Mouse (Mus musculus) stomach, postnatal 0 days (tissue): ENCODE data around the gene B3gat3. TPM values are rescaled to one million over a fixed set of nuclear protein-coding genes. Genes with fewer than 3 reads are reported as not detected.
A peak's percentile ranks its signal among the peaks of the same experiment; 100 is the strongest.

Experiments used
- ATAC-seq: fragments of 200-750 bp; cut with Nextera tagmentation; 2 replicates; pipeline ENCODE4 v1.8.0; 2017; ENCODE audit not compliant: low FRiP score, low TSS enrichment
- DNase-seq: peaks from one replicate; pipeline ENCODE4 v3.0.0-alpha.2; 2016; ENCODE audit warnings: low spot score
- H3K27ac ChIP-seq: fragments of 300-500 bp; sonication (generic); replicated peaks from 2 replicates; pipeline ENCODE4 v1.5.1; 2014; ENCODE audit warnings: mild to moderate bottlenecking, control low read depth
- H3K27me3 ChIP-seq: fragments of 300-500 bp; sonication (generic); 2 replicates; pipeline ENCODE4 v1.6.1; 2014; ENCODE audit warnings: low read length; ENCODE audit not compliant: control insufficient read depth, insufficient read depth
- H3K36me3 ChIP-seq: fragments of 300-500 bp; sonication (generic); 2 replicates; pipeline ENCODE4 v1.6.1; 2014; ENCODE audit warnings: low read length, mixed read lengths; ENCODE audit not compliant: control insufficient read depth, insufficient read depth
- H3K4me1 ChIP-seq: fragments of 300-500 bp; sonication (generic); replicated peaks from 2 replicates; pipeline ENCODE4 v1.6.1; 2014; ENCODE audit warnings: antibody characterized with exemption; ENCODE audit not compliant: control insufficient read depth, insufficient read depth
- H3K4me2 ChIP-seq: fragments of 300-500 bp; sonication (generic); replicated peaks from 2 replicates; pipeline ENCODE4 v1.6.1; 2014; ENCODE audit warnings: low read depth, mild to moderate bottlenecking, control low read depth, moderate library complexity
- H3K4me3 ChIP-seq: fragments of 300-500 bp; sonication (generic); 2 replicates; pipeline ENCODE4 v1.5.1; 2014; ENCODE audit warnings: low read depth, low read length, control low read depth
- H3K9ac ChIP-seq: fragments of 300-500 bp; sonication (generic); 2 replicates; pipeline ENCODE4 v1.6.1; 2014; ENCODE audit warnings: mild to moderate bottlenecking, low read length, control low read depth, mixed read lengths
- H3K9me3 ChIP-seq: fragments of 300-500 bp; sonication (generic); 2 replicates; pipeline ENCODE4 v1.6.1; 2016; ENCODE audit warnings: low read length; ENCODE audit not compliant: control insufficient read depth
- CTCF ChIP-seq: IDR thresholded peaks from 2 replicates; pipeline ENCODE4 v1.5.1; 2016; ENCODE audit warnings: antibody characterized with exemption, low read depth, mild to moderate bottlenecking, moderate library complexity
- EP300 ChIP-seq: optimal IDR thresholded peaks from 2 replicates; pipeline ENCODE3; 2016; ENCODE audit warnings: antibody characterized with exemption
- WGBS: fragments of 180-500 bp; shearing (Covaris S2); extraction: QIAGEN DNeasy Blood & Tissue Kit; methylation state at CpG from one replicate; pipeline ENCODE4 v1.1.7; 2014; 5-methylcytosine and 5-hydroxymethylcytosine counted together
- polyA plus RNA-seq: library from polyadenylated mRNA; unstranded; fragments of >200 nt; fragmentation: Nextera tagmentation; extraction: Ambion mirVana; gene quantifications from 2 replicates; pipeline ENCODE4 v1.2.1, GENCODE M21; 2015

The B3gat3 gene
- polyA plus RNA-seq, 1 experiment from 2014 or later = 24.7 TPM

DNA sequence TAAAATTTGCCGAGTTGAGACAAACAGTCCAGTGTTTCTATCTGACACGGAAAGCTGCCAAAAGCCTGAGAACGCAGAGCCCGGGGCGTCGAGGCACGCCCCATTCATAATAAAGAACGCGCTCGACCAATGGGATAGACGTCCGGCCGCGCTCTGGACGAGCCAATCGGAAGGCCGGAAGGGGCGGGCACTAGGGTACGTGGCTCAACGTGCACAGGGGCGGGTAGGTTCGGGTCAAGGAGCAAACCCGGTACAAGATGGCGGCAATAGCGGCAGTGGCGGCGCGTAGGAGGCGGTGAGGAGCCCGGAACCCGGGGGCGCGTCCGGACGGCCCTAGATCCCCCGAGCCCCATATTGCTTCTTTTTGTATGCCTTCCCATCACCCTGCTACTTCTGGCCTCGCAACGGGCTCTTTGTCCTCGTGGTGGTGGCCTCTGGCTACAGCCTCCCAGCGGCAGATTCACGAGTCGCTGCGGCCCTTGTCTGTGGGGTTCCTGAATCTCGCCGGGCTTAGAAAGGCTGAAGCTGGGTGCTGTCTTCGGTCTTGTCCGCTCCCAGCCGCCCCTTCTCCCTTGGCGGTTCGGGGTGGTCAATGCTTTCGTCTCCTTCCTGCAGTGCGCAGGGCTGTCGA is 22.2 kb upstream of the B3gat3 start, which contains the start of gene Ganab:
Gene Ganab, plus strand, starts transcription at position 207 of the 631 bp plus-strand sequence.
- peak; percentile 99 for ATAC-seq
- WGBS = under 1% methylated on average over 53 of the region's 53 CpGs

DNA sequence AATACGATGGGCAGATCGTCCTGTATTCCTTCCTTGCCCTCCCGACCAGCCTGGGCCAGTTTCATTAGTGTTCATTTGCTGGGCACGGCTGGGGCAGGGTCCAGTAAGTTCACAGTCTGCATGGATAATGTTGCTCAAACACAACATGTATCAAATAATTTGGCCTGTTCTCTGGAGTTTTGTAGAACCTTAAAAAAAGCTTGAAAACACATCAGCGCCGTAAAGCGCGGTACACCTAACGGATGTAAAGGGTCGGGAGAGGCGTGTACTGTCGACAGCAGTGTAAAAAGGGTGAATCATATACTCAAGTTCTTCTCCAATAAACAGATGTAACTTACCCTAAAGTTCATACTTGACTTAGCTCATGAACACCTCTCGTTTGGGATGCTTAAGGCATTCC is 21.6 kb upstream of the B3gat3 start:
- WGBS = 3% methylated on average over 13 of the region's 13 CpGs
- Histone ChIP-seq H3K27ac (peak overlapping the region; percentile 83), H3K27me3 (no peaks in the 10 kb centered on the region), H3K36me3 (peaks cover 11% of the 10 kb centered on the region; the same call in 1 of the 2 replicates), H3K4me3 (peak overlapping the region; percentile 82), H3K9me3 (no peaks in the 10 kb centered on the region), H3K9ac (peak overlapping the region; percentile 83), H3K4me2 (peak overlapping the region; percentile 87), H3K4me1 (0 out of 2 replicates have a peak, but pooled peaks cover 3% of the 10 kb centered on the region)
- TF ChIP-seq CTCF (no peak), EP300 (no peak)
- ATAC-seq = no peak
- DNase-seq = no peak

More for the DNA sequence above, 22.2 kb upstream of the B3gat3 start, which contains the start of gene Ganab:
- Histone ChIP-seq H3K4me1 (0 out of 2 replicates have a peak, but pooled peaks cover 3% of the 10 kb centered on the region), H3K9me3 (no peaks in the 10 kb centered on the region), H3K4me3 (peak within 1 kb of the TSS; percentile 82), H3K27me3 (no peaks in the 10 kb centered on the region), H3K36me3 (peaks cover 8% of the 10 kb centered on the region; the same call in 1 of the 2 replicates), H3K4me2 (peak within 1 kb of the TSS; percentile 87), H3K27ac (peak within 1 kb of the TSS; percentile 89), H3K9ac (peak within 1 kb of the TSS; percentile 83)
- peak; percentile 98 for DNase-seq
- peak; percentile 42 for TF ChIP-seq EP300
- TF ChIP-seq CTCF = peak; percentile 12; the same call in 1 of the 2 replicates

GRCm38 (mm10) chr19:8899079-8899478 is 21.1 kb upstream of the B3gat3 start:
- DNase-seq = no peak
- no peaks in the 10 kb centered on the region for H3K27me3 ChIP-seq
- H3K9ac ChIP-seq = peak overlapping the region; percentile 83
- H3K4me2 ChIP-seq = peak overlapping the region; percentile 87
- 0 out of 2 replicates have a peak, but pooled peaks cover 3% of the 10 kb centered on the region for H3K4me1 ChIP-seq
- H3K4me3 ChIP-seq = peak overlapping the region; percentile 82
- H3K27ac ChIP-seq = no peak overlapping the region
- H3K36me3 ChIP-seq = peaks cover 11% of the 10 kb centered on the region; the same call in 1 of the 2 replicates
- WGBS = 26% methylated on average over 3 of the region's 3 CpGs
- ATAC-seq = no peak
- H3K9me3 ChIP-seq = no peaks in the 10 kb centered on the region
- TF ChIP-seq CTCF = no peak
- TF ChIP-seq EP300 = no peak

GRCm38 (mm10) chr19:8903412-8903811 is 16.8 kb upstream of the B3gat3 start:
- H3K9me3 ChIP-seq = no peaks in the 10 kb centered on the region
- H3K9ac ChIP-seq = no peak overlapping the region
- no peak overlapping the region for H3K27ac ChIP-seq
- H3K4me2 ChIP-seq = no peak overlapping the region
- no peak overlapping the region for H3K4me3 ChIP-seq
- H3K4me1 ChIP-seq = no peaks in the 10 kb centered on the region
- no peak for TF ChIP-seq CTCF
- TF ChIP-seq EP300 = no peak
- no peaks in the 10 kb centered on the region for H3K27me3 ChIP-seq
- peaks cover 20% of the 10 kb centered on the region for H3K36me3 ChIP-seq
- WGBS = 91% methylated on average over 5 of the region's 5 CpGs
- DNase-seq (no peak), ATAC-seq (no peak)

DNA sequence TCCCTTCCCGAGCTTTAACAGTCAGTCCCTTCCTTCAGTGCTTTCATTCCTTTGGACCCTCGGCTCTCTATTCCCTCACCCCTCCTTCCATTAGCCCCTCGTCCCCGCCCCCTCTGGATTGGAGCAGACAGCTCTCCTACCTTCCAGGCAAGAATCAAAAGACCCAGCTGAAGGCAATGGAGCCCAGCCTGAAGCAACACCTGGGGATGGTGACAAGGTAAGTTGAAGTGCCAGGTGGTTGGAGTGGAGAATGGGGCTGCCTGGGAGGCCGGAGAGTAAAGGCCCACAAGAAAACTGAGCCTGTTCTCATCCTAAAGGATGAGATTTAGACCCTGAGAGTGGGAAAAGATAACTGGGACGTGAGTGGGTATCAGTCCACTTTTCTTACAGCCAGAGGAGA is 11.6 kb upstream of the B3gat3 start:
- Histone ChIP-seq H3K4me2 (no peak overlapping the region), H3K27me3 (no peaks in the 10 kb centered on the region), H3K4me1 (no peaks in the 10 kb centered on the region), H3K36me3 (peaks cover 52% of the 10 kb centered on the region), H3K4me3 (no peak overlapping the region), H3K27ac (no peak overlapping the region), H3K9ac (no peak overlapping the region), H3K9me3 (no peaks in the 10 kb centered on the region)
- TF ChIP-seq CTCF (no peak), EP300 (no peak)
- ATAC-seq (no peak), DNase-seq (no peak)
- 93% methylated on average over 6 of the region's 6 CpGs for WGBS

GRCm38 (mm10) chr19:8911810-8912209 is 8.4 kb upstream of the B3gat3 start:
- Histone ChIP-seq H3K9ac (no peak overlapping the region), H3K27ac (no peak overlapping the region), H3K4me3 (no peak overlapping the region), H3K4me2 (no peak overlapping the region), H3K36me3 (peaks cover 74% of the 10 kb centered on the region), H3K4me1 (no peaks in the 10 kb centered on the region), H3K27me3 (no peaks in the 10 kb centered on the region), H3K9me3 (no peaks in the 10 kb centered on the region)
- no peak for ATAC-seq
- 94% methylated on average over 5 of the region's 5 CpGs for WGBS
- DNase-seq = no peak
- TF ChIP-seq CTCF = no peak
- no peak for TF ChIP-seq EP300
